Mouse (Mus musculus): ENCODE data around the gene Hsd11b2. TPM values are rescaled to one million over a fixed set of nuclear protein-coding genes. Genes with fewer than 3 reads are reported as not detected.
"Not testable (repeated sequence)": the region's sequence is repeated elsewhere in the genome, so short reads cannot be mapped to it uniquely, and the experiment has no call there.

The Hsd11b2 gene
- total and polyA plus RNA-seq, 3 experiments: 0.14 to 2.2 (median 0.35) TPM

- DNase-seq: no peak
These were observed 45.3 kb downstream of the Hsd11b2 start for GRCm38 (mm10) chr8:105563871-105564270.

- DNase-seq: not testable (repeated sequence)
These were observed 46.1 kb downstream of the Hsd11b2 start for GRCm38 (mm10) chr8:105564573-105565229.

GRCm38 (mm10) chr8:105565401-105565881, 46.9 kb downstream of the Hsd11b2 start:
- no peak for DNase-seq

- peak; percentile 100 for DNase-seq
These were observed 47.6 kb downstream of the Hsd11b2 start, which contains the start of gene Atp6v0d1 for GRCm38 (mm10) chr8:105565952-105566702. TSS of gene Atp6v0d1 (minus strand) at chr8:105566047.

GRCm38 (mm10) chr8:105566703-105567595, 48.4 kb downstream of the Hsd11b2 start:
- DNase-seq: no peak

- DNase-seq: no peak
These were observed 53.3 kb downstream of the Hsd11b2 start for GRCm38 (mm10) chr8:105571810-105572209.

GRCm38 (mm10) chr8:105573427-105573826, 54.9 kb downstream of the Hsd11b2 start:
- DNase-seq: peak; percentile 53

Other genes with a start within 250 kb of the Hsd11b2 start
- gene Hsf4, start 249.0 kb upstream of the Hsd11b2 start, total RNA-seq (2021): 1 to 10 TPM; 2.3 TPM
- 1.8 and 2.3 TPM in 2 replicates for gene Hsf4, start 249.0 kb upstream of the Hsd11b2 start, polyA plus RNA-seq (2012; rRNA removed)
- 10 to 100 TPM in 1 of 2 experiments, 1 to 10 TPM in 1; 6.2 to 10.3 TPM for gene Nol3, start 242.6 kb upstream of the Hsd11b2 start, total RNA-seq (2021)
- gene Nol3, start 242.6 kb upstream of the Hsd11b2 start, polyA plus RNA-seq (2012; rRNA removed): 4.4 and 5.3 TPM in 2 replicates
- gene 4931428F04Rik, start 228.9 kb upstream of the Hsd11b2 start, total RNA-seq (2021): 1 to 10 TPM; 1.8 to 3.4 TPM
- gene 4931428F04Rik, start 228.9 kb upstream of the Hsd11b2 start, polyA plus RNA-seq (2012; rRNA removed): 3.4 and 4.1 TPM in 2 replicates
- 10 to 100 TPM; 13.3 to 28.4 TPM for gene Exoc3l, start 222.7 kb upstream of the Hsd11b2 start, total RNA-seq (2021)
- 34.8 and 55.8 TPM in 2 replicates for gene Exoc3l, start 222.7 kb upstream of the Hsd11b2 start, polyA plus RNA-seq (2012; rRNA removed)
- 10 to 100 TPM; 35.9 to 47.0 TPM for gene E2f4, start 221.1 kb upstream of the Hsd11b2 start, total RNA-seq (2021)
- 94.8 and 108 TPM in 2 replicates for gene E2f4, start 221.1 kb upstream of the Hsd11b2 start, polyA plus RNA-seq (2012; rRNA removed)
- 1 to 10 TPM; 5.3 to 6.5 TPM for gene Elmo3, start 213.2 kb upstream of the Hsd11b2 start, total RNA-seq (2021)
- gene Elmo3, start 213.2 kb upstream of the Hsd11b2 start, polyA plus RNA-seq (2012; rRNA removed): 14.2 and 15.4 TPM in 2 replicates
- 1 to 10 TPM; 4.3 to 4.4 TPM for gene Lrrc29, start 192.5 kb upstream of the Hsd11b2 start, total RNA-seq (2021)
- 8.8 and 11.1 TPM in 2 replicates for gene Lrrc29, start 192.5 kb upstream of the Hsd11b2 start, polyA plus RNA-seq (2012; rRNA removed)
- 10 to 100 TPM; 53.7 to 71.4 TPM for gene Tmem208, start 192.4 kb upstream of the Hsd11b2 start, total RNA-seq (2021)
- 82.8 and 84.1 TPM in 2 replicates for gene Tmem208, start 192.4 kb upstream of the Hsd11b2 start, polyA plus RNA-seq (2012; rRNA removed)
- 10 to 100 TPM in 1 of 2 experiments, 1 to 10 TPM in 1; 7.6 to 16.5 TPM for gene Fhod1, start 170.8 kb upstream of the Hsd11b2 start, total RNA-seq (2021)
- 16.3 and 21.1 TPM in 2 replicates for gene Fhod1, start 170.8 kb upstream of the Hsd11b2 start, polyA plus RNA-seq (2012; rRNA removed)
- under 1 TPM; 0.55 to 0.86 TPM for gene Slc9a5, start 169.9 kb upstream of the Hsd11b2 start, total RNA-seq (2021)
- gene Slc9a5, start 169.9 kb upstream of the Hsd11b2 start, polyA plus RNA-seq (2012; rRNA removed): 3.3 and 4.1 TPM in 2 replicates
- gene Plekhg4, start 145.5 kb upstream of the Hsd11b2 start, total RNA-seq (2021): under 1 TPM; 0.35 to 0.52 TPM
- gene Plekhg4, start 145.5 kb upstream of the Hsd11b2 start, polyA plus RNA-seq (2012; rRNA removed): 0.20 and 0.58 TPM in 2 replicates
- not detected for gene Kctd19, start 105.3 kb upstream of the Hsd11b2 start, total RNA-seq (2021)
- 0.03 and 0.11 TPM in 2 replicates for gene Kctd19, start 105.3 kb upstream of the Hsd11b2 start, polyA plus RNA-seq (2012; rRNA removed)
- 1 to 10 TPM; 2.7 to 3.0 TPM for gene Lrrc36, start 105.2 kb upstream of the Hsd11b2 start, total RNA-seq (2021)
- gene Lrrc36, start 105.2 kb upstream of the Hsd11b2 start, polyA plus RNA-seq (2012; rRNA removed): 1.3 and 1.5 TPM in 2 replicates
- 10 to 100 TPM; 26.2 to 37.5 TPM for gene Tppp3, start 47.2 kb upstream of the Hsd11b2 start, total RNA-seq (2021)
- gene Tppp3, start 47.2 kb upstream of the Hsd11b2 start, polyA plus RNA-seq (2012; rRNA removed): 50.8 and 65.2 TPM in 2 replicates
- 10 to 100 TPM; 13.8 to 19.2 TPM for gene Zdhhc1, start 21.9 kb upstream of the Hsd11b2 start, total RNA-seq (2021)
- gene Zdhhc1, start 21.9 kb upstream of the Hsd11b2 start, polyA plus RNA-seq (2012; rRNA removed): 53.3 and 62.5 TPM in 2 replicates
- gene Atp6v0d1, start 47.3 kb downstream of the Hsd11b2 start, total RNA-seq (2021): 100 to 1,000 TPM; 113 to 118 TPM
- 77.6 and 80.3 TPM in 2 replicates for gene Atp6v0d1, start 47.3 kb downstream of the Hsd11b2 start, polyA plus RNA-seq (2012; rRNA removed)
- 10 to 100 TPM; 23.2 to 37.3 TPM for gene Ripor1, start 86.5 kb downstream of the Hsd11b2 start, total RNA-seq (2021)
- 29.8 and 33.0 TPM in 2 replicates for gene Ripor1, start 86.5 kb downstream of the Hsd11b2 start, polyA plus RNA-seq (2012; rRNA removed)
- gene Ctcf, start 117.8 kb downstream of the Hsd11b2 start, total RNA-seq (2021): 10 to 100 TPM; 51.5 to 53.4 TPM
- 14.5 and 15.6 TPM in 2 replicates for gene Ctcf, start 117.8 kb downstream of the Hsd11b2 start, polyA plus RNA-seq (2012; rRNA removed)
- 1 to 10 TPM; 2.3 to 2.4 TPM for gene Agrp, start 118.6 kb downstream of the Hsd11b2 start, total RNA-seq (2021)
- 1.5 and 2.6 TPM in 2 replicates for gene Agrp, start 118.6 kb downstream of the Hsd11b2 start, polyA plus RNA-seq (2012; rRNA removed)
- gene Carmil2, start 167.5 kb downstream of the Hsd11b2 start, total RNA-seq (2021): 1 to 10 TPM; 2.0 to 2.9 TPM
- gene Carmil2, start 167.5 kb downstream of the Hsd11b2 start, polyA plus RNA-seq (2012; rRNA removed): 3.3 and 4.2 TPM in 2 replicates
- gene Acd, start 182.3 kb downstream of the Hsd11b2 start, total RNA-seq (2021): 10 to 100 TPM; 21.7 to 28.7 TPM
- 39.9 and 41.9 TPM in 2 replicates for gene Acd, start 182.3 kb downstream of the Hsd11b2 start, polyA plus RNA-seq (2012; rRNA removed)
- gene Pard6a, start 182.4 kb downstream of the Hsd11b2 start, total RNA-seq (2021): 10 to 100 TPM; 11.0 to 14.7 TPM
- gene Pard6a, start 182.4 kb downstream of the Hsd11b2 start, polyA plus RNA-seq (2012; rRNA removed): 20.2 and 21.3 TPM in 2 replicates
- not detected for gene 4933405L10Rik, start 188.9 kb downstream of the Hsd11b2 start, total RNA-seq (2021)
- gene 4933405L10Rik, start 188.9 kb downstream of the Hsd11b2 start, polyA plus RNA-seq (2012; rRNA removed): 0.10 TPM in 1 of 2 replicates, not detected in the other
- 1 to 10 TPM; 2.9 to 6.8 TPM for gene Enkd1, start 189.5 kb downstream of the Hsd11b2 start, total RNA-seq (2021)
- gene Enkd1, start 189.5 kb downstream of the Hsd11b2 start, polyA plus RNA-seq (2012; rRNA removed): 9.7 and 12.9 TPM in 2 replicates
- 10 to 100 TPM in 1 of 2 experiments, 1 to 10 TPM in 1; 7.8 to 14.2 TPM for gene Gfod2, start 239.9 kb downstream of the Hsd11b2 start, total RNA-seq (2021)
- gene Gfod2, start 239.9 kb downstream of the Hsd11b2 start, polyA plus RNA-seq (2012; rRNA removed): 8.1 and 9.6 TPM in 2 replicates